Mouse (Mus musculus): ENCODE results near the gene Lxn. TPM values are rescaled to one million over a fixed set of nuclear protein-coding genes. Genes with fewer than 3 reads are reported as not detected.
A peak's percentile ranks its signal among the peaks of the same experiment; 100 is the strongest.

The Lxn gene
- total RNA-seq, 2 experiments from 2014 or later, result 29.9 to 36.4 TPM

- Histone ChIP-seq H3K4me3 (no peak overlapping the region), H3K27ac (no peak overlapping the region)
- TF ChIP-seq CTCF (IDR thresholded peaks at IDR 0.05), result no peak
- DNase-seq (ENCODE audit: extremely low spot score in 1 of 2, low spot score in 2 of 2), result no peak
- intact Hi-C loops (cut with DNase I), result no loop called here
Observed at GRCm38 (mm10) chr3:67490156-67490555, 26.4 kb upstream of the Lxn start.

DNA sequence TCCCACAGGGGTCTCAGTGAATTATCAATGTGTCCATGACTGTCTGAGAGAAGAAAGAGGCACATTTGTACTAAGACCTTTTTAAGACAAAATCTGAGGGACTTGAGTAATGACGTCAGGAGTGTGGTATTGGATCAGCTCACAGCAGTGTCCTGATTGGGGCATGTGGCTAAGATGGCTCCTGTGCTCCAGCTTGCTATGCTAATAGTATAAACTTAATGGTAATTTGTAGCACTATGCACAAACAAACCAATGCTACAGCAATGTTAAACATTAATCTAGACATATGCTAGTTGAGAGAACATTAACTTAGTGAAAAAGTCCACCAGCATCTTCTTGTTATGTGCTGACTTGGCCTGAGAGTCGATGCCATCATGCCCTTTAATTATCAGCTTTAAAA lies 21.5 kb upstream of the Lxn start:
- intact Hi-C loops (cut with DNase I), result no loop called here
- H3K27ac ChIP-seq, result no peak overlapping the region
- no peak for TF ChIP-seq CTCF (IDR thresholded peaks at IDR 0.05)
- H3K4me3 ChIP-seq, result no peak overlapping the region
- DNase-seq (ENCODE audit: extremely low spot score in 1 of 2, low spot score in 2 of 2), result no peak

GRCm38 (mm10) chr3:67482400-67482799 lies 18.7 kb upstream of the Lxn start:
- no peak for DNase-seq (ENCODE audit: extremely low spot score in 1 of 2, low spot score in 2 of 2)
- Histone ChIP-seq H3K4me3 (no peak overlapping the region), H3K27ac (no peak overlapping the region)
- intact Hi-C loops (cut with DNase I), result no loop called here
- no peak for TF ChIP-seq CTCF (IDR thresholded peaks at IDR 0.05)

GRCm38 (mm10) chr3:67479806-67480205 lies 16.1 kb upstream of the Lxn start:
- no peak for TF ChIP-seq CTCF (IDR thresholded peaks at IDR 0.05)
- intact Hi-C loops (cut with DNase I), result no loop called here
- DNase-seq (ENCODE audit: extremely low spot score in 1 of 2, low spot score in 2 of 2), result no peak
- Histone ChIP-seq H3K27ac (no peak overlapping the region), H3K4me3 (no peak overlapping the region)

- intact Hi-C loops (cut with DNase I), result no loop called here
- H3K27ac ChIP-seq, result no peak overlapping the region
- TF ChIP-seq CTCF (IDR thresholded peaks at IDR 0.05), result no peak
- DNase-seq (ENCODE audit: extremely low spot score in 1 of 2, low spot score in 2 of 2), result no peak
- H3K4me3 ChIP-seq, result no peak overlapping the region
Observed at GRCm38 (mm10) chr3:67473438-67473837, 9.7 kb upstream of the Lxn start.

DNA sequence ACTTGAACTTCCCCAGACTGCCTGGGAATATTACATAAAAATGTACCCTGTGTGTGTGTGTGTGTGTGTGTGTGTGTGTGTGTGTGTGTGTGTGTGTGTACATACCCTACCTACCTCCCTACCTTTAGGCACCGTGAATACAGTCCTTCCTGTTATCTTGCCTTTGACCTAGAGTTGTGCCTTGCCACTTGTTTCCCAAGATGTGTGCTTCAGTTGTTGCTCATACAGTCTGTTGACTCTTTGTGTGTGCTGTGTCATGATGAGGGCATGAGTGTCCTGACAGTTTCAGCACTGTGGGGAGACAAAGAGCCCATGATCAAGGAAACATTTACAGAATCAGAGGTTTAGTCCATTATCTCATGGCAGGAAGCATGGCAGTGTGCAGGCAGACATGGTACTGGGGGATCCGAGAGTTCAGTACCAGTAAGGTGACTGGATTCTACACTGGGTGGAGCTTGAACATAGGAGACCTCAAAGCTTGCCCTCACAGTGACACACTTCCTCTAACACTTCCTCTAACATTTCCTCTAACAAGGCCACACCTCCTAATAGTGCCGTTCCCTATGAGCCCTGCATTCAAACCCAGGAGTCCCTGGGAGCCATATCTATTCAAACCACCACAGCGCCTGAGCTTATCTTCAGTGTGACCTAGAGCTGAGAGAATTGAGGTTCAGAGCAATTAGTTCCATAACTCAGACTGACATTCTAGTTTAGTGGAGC lies 7.8 kb upstream of the Lxn start:
- intact Hi-C loops (cut with DNase I), result no loop called here
- no peak for TF ChIP-seq CTCF (IDR thresholded peaks at IDR 0.05)
- H3K4me3 ChIP-seq, result no peak overlapping the region
- no peak overlapping the region for H3K27ac ChIP-seq
- no peak for DNase-seq (ENCODE audit: extremely low spot score in 1 of 2, low spot score in 2 of 2)

DNA sequence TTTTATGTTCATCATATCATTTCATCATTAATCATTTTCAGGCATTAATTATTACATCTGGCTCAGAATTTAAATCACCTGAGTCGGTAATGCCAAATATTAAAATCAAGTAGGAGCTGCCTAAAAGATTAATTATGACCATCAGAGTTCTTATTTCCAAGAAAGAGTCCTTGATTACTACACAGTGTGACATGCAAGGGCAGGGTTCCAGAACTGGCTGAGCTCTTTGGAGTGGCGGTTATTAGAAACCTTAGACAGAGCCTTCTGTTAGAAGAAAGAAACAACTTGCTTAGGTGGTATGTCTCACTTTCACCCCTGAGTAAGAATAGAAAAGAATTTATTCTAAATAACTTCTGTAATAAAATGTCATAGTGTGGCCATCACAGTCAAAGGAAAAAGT lies 3.6 kb upstream of the Lxn start:
- intact Hi-C loops (cut with DNase I), result no loop called here
- TF ChIP-seq CTCF (IDR thresholded peaks at IDR 0.05), result no peak
- no peak for DNase-seq (ENCODE audit: extremely low spot score in 1 of 2, low spot score in 2 of 2)

DNA sequence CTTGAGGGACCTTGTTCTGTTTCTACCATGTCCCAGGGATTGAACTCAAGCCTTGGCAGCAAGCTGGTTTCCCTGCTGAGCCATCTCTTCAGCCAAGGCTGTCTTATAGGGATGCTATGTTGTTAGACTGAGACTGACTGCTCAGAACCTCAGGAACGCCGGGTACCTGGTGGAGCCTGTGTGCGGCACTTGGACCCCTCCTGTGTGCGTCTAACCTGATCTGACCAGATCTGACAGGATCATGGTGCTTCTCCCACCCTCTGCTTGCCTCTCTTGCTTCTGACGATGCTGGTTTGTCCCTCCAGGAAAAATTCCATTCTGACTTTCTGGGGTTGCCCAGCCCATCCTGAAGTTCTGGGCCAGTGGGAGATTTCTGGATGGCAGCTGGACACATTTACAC lies 2.9 kb upstream of the Lxn start:
- TF ChIP-seq CTCF (IDR thresholded peaks at IDR 0.05), result no peak
- H3K27ac ChIP-seq, result no peak overlapping the region
- intact Hi-C loops (cut with DNase I), result no loop called here

More for the DNA sequence above, 3.6 kb upstream of the Lxn start:
- no peak overlapping the region for H3K4me3 ChIP-seq
- no peak overlapping the region for H3K27ac ChIP-seq

GRCm38 (mm10) chr3:67463001-67463400 lies 725 bp downstream of the Lxn start:
- Histone ChIP-seq H3K27ac (no peak overlapping the region; the same call in 1 of the 2 replicates), H3K4me3 (peak overlapping the region; percentile 67)
- TF ChIP-seq CTCF (IDR thresholded peaks at IDR 0.05), result no peak
- intact Hi-C loops (cut with DNase I), result no loop called here
- no peak for DNase-seq (ENCODE audit: extremely low spot score in 1 of 2, low spot score in 2 of 2)

More for the DNA sequence above, 2.9 kb upstream of the Lxn start:
- no peak for DNase-seq (ENCODE audit: extremely low spot score in 1 of 2, low spot score in 2 of 2)
- H3K4me3 ChIP-seq, result no peak overlapping the region

- intact Hi-C loops (cut with DNase I), result no loop called here
- H3K4me3 ChIP-seq, result peak overlapping the region; percentile 67
- no peak for DNase-seq (ENCODE audit: extremely low spot score in 1 of 2, low spot score in 2 of 2)
- no peak overlapping the region for H3K27ac ChIP-seq
- no peak for TF ChIP-seq CTCF (IDR thresholded peaks at IDR 0.05)
Observed at GRCm38 (mm10) chr3:67462578-67462977, 1.1 kb downstream of the Lxn start.

GRCm38 (mm10) chr3:67462015-67462414 lies 1.7 kb downstream of the Lxn start:
- intact Hi-C loops (cut with DNase I), result no loop called here
- Histone ChIP-seq H3K4me3 (peak overlapping the region; percentile 67; the same call in 1 of the 2 replicates), H3K27ac (no peak overlapping the region)
- no peak for TF ChIP-seq CTCF (IDR thresholded peaks at IDR 0.05)
- DNase-seq (ENCODE audit: extremely low spot score in 1 of 2, low spot score in 2 of 2), result no peak

DNA sequence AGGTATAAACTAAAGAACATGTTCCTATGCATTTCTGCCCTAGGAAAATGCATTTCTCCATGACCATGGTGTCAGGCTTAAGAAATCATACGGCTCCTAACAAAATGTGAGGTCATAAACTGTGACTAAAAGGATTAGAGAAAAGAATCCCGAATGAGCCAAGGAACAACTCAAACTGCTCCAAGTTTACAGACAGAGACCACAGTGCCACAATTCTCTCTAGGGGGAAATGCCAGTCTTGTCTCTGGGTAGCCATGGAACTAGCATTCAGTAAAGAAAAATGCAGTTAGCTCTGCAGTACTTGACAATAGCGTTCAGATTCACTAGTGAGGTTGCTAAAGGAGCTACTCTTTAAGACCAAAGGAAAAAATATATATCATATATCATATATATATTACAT lies 3.8 kb downstream of the Lxn start:
- H3K27ac ChIP-seq, result no peak overlapping the region
- intact Hi-C loops (cut with DNase I), result no loop called here

DNA sequence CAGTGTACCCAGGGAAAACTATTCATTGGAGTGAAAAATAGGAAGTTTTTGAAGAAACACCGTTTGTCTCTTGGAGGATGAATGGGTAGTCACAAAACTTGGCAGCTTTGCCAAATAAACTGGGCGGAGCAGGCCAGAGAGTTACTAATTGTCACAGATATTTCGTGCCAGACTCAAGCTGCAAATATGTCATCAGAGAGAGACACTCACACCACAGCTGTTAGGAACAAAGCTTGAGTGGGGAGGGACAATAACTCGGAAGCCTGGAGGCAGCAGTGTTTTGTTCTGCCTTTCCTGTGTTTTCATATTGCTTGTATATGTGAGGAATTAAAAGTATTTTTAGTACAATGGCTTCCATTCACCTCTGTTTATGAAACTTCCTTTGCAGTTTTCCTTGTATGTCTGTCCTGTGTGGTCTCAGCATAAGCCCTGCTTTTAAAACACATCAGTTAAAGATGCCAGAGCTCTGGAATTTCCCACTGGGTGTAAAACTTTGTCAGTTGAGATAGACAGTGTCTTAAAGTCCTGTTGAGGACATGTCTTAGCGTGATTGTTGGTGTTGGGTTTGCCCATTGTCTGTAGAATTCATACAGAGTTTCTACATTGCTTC lies 13.0 kb downstream of the Lxn start:
- no peak for TF ChIP-seq CTCF (IDR thresholded peaks at IDR 0.05)
- Histone ChIP-seq H3K4me3 (no peak overlapping the region), H3K27ac (no peak overlapping the region)
- intact Hi-C loops (cut with DNase I), result no loop called here
- no peak for DNase-seq (ENCODE audit: extremely low spot score in 1 of 2, low spot score in 2 of 2)

More for the DNA sequence above, 3.8 kb downstream of the Lxn start:
- no peak for TF ChIP-seq CTCF (IDR thresholded peaks at IDR 0.05)
- no peak overlapping the region for H3K4me3 ChIP-seq
- no peak for DNase-seq (ENCODE audit: extremely low spot score in 1 of 2, low spot score in 2 of 2)
